Mouse (Mus musculus) forebrain, postnatal 0 days (tissue): ENCODE measurements around the gene Sdccag8. TPM values are rescaled to one million over a fixed set of nuclear protein-coding genes. Genes with fewer than 3 reads are reported as not detected.

ENCODE experiments used
- ATAC-seq: fragments of 200-750 bp; cut with Nextera tagmentation; 2 replicates; pipeline ENCODE4 v1.8.0; 2017; ENCODE audit warnings: mild to moderate bottlenecking, moderate library complexity
- DNase-seq: peaks from one replicate; pipeline ENCODE4 v3.0.0-alpha.2; 2015
- H3K27ac ChIP-seq: fragments of 300-500 bp; sonication (generic); 2 replicates; pipeline ENCODE4 v1.5.1; 2014; ENCODE audit warnings: low read depth, mild to moderate bottlenecking, antibody characterized with exemption, low read length, moderate library complexity, mixed read lengths
- H3K27me3 ChIP-seq: fragments of 300-500 bp; sonication (generic); 2 replicates; pipeline ENCODE4 v1.6.1; 2014; ENCODE audit warnings: mild to moderate bottlenecking, low read length, mixed read lengths; ENCODE audit not compliant: insufficient read depth
- H3K36me3 ChIP-seq: fragments of 300-500 bp; sonication (generic); 2 replicates; pipeline ENCODE4 v1.6.1; 2014; ENCODE audit warnings: mild to moderate bottlenecking, moderate library complexity; ENCODE audit not compliant: insufficient read depth
- H3K4me1 ChIP-seq: fragments of 300-500 bp; sonication (generic); 2 replicates; pipeline ENCODE4 v1.6.1; 2014; ENCODE audit warnings: antibody characterized with exemption; ENCODE audit not compliant: insufficient read depth
- H3K4me2 ChIP-seq: fragments of 300-500 bp; sonication (generic); 2 replicates; pipeline ENCODE4 v1.6.1; 2014; ENCODE audit warnings: low read depth, mild to moderate bottlenecking, moderate library complexity
- H3K4me3 ChIP-seq: fragments of 300-500 bp; sonication (generic); 2 replicates; pipeline ENCODE4 v1.5.1; 2014; ENCODE audit warnings: low read depth, low read length, mixed read lengths
- H3K9ac ChIP-seq: fragments of 300-500 bp; sonication (generic); 2 replicates; pipeline ENCODE4 v1.6.1; 2014; ENCODE audit warnings: mild to moderate bottlenecking
- H3K9me3 ChIP-seq: fragments of 300-500 bp; sonication (generic); 2 replicates; pipeline ENCODE4 v1.6.1; 2016; ENCODE audit warnings: low read length
- CTCF ChIP-seq: sonication (generic); IDR thresholded peaks from 2 replicates; pipeline ENCODE4 v1.5.1; 2016; ENCODE audit warnings: antibody characterized with exemption, control low read depth, low read depth
- WGBS: fragments of 180-500 bp; shearing (Covaris S2); extraction: QIAGEN DNeasy Blood & Tissue Kit; methylation state at CpG from one replicate; pipeline ENCODE4 v1.1.7; 2014; 5-methylcytosine and 5-hydroxymethylcytosine counted together
- polyA plus RNA-seq: library from polyadenylated mRNA; unstranded; fragments of >200 nt; fragmentation: Nextera tagmentation; extraction: Ambion mirVana; gene quantifications from 2 replicates; pipeline ENCODE4 v1.2.1, GENCODE M21; 2015
- total RNA-seq: library from RNA; depleted of rRNA; stranded (reverse); fragments of >200 nt; gene quantifications from 2 replicates; pipeline ENCODE4 v1.2.3, GENCODE M21; 2014

Gene Sdccag8
- total and polyA plus RNA-seq, 2 experiments from 2014 or later, result 14.0 to 32.8 TPM

GRCm38 (mm10) chr1:176949320-176949719 lies 134.9 kb downstream of the Sdccag8 start:
- Histone ChIP-seq H3K4me3 (no peak overlapping the region), H3K9me3 (no peaks in the 10 kb centered on the region), H3K4me2 (no peak overlapping the region), H3K27me3 (no peaks in the 10 kb centered on the region), H3K4me1 (peaks cover 21% of the 10 kb centered on the region), H3K36me3 (no peaks in the 10 kb centered on the region), H3K9ac (no peak overlapping the region), H3K27ac (peak overlapping the region; percentile 80)
- ATAC-seq, result peak; percentile 5; the same call in 1 of the 2 replicates
- peak; percentile 63 for DNase-seq
- 60% methylated on average over 6 of the region's 6 CpGs for WGBS
- no peak for TF ChIP-seq CTCF

GRCm38 (mm10) chr1:176950061-176950460 lies 135.6 kb downstream of the Sdccag8 start:
- H3K27me3 ChIP-seq, result no peaks in the 10 kb centered on the region
- 87% methylated on average over 6 of the region's 6 CpGs for WGBS
- H3K4me1 ChIP-seq, result peaks cover 21% of the 10 kb centered on the region
- no peak overlapping the region for H3K4me3 ChIP-seq
- no peak overlapping the region for H3K9ac ChIP-seq
- H3K27ac ChIP-seq, result peak overlapping the region; percentile 80
- ATAC-seq (no peak), DNase-seq (no peak)
- no peak overlapping the region for H3K4me2 ChIP-seq
- no peaks in the 10 kb centered on the region for H3K9me3 ChIP-seq
- H3K36me3 ChIP-seq, result no peaks in the 10 kb centered on the region
- no peak for TF ChIP-seq CTCF

GRCm38 (mm10) chr1:176951836-176952235 lies 137.4 kb downstream of the Sdccag8 start:
- Histone ChIP-seq H3K36me3 (0 out of 2 replicates have a peak, but pooled peaks cover 3% of the 10 kb centered on the region), H3K4me1 (peaks cover 9% of the 10 kb centered on the region; the same call in 1 of the 2 replicates), H3K27ac (peak overlapping the region; percentile 83), H3K9me3 (no peaks in the 10 kb centered on the region), H3K27me3 (no peaks in the 10 kb centered on the region), H3K4me3 (no peak overlapping the region), H3K9ac (peak overlapping the region; percentile 22; the same call in 1 of the 2 replicates), H3K4me2 (no peak overlapping the region)
- no peak for TF ChIP-seq CTCF
- DNase-seq (no peak), ATAC-seq (no peak)
- 26% methylated on average over 7 of the region's 7 CpGs for WGBS

- WGBS, result 87% methylated on average over 2 of the region's 2 CpGs
Observed at GRCm38 (mm10) chr1:176958311-176958710, 143.9 kb downstream of the Sdccag8 start.

GRCm38 (mm10) chr1:176961716-176962115 lies 147.3 kb downstream of the Sdccag8 start:
- ATAC-seq (peak; percentile 75), DNase-seq (peak; percentile 40)
- H3K27me3 ChIP-seq, result no peaks in the 10 kb centered on the region
- H3K4me1 ChIP-seq, result 0 out of 2 replicates have a peak, but pooled peaks cover 3% of the 10 kb centered on the region
- H3K9me3 ChIP-seq, result no peaks in the 10 kb centered on the region
- TF ChIP-seq CTCF, result no peak
- WGBS, result 74% methylated on average over 10 of the region's 10 CpGs
- H3K4me2 ChIP-seq, result no peak overlapping the region
- no peak overlapping the region for H3K4me3 ChIP-seq
- H3K27ac ChIP-seq, result peak overlapping the region; percentile 59
- H3K36me3 ChIP-seq, result 0 out of 2 replicates have a peak, but pooled peaks cover 3% of the 10 kb centered on the region
- no peak overlapping the region for H3K9ac ChIP-seq

More at GRCm38 (mm10) chr1:176958311-176958710, 143.9 kb downstream of the Sdccag8 start:
- no peak overlapping the region for H3K27ac ChIP-seq
- H3K4me3 ChIP-seq, result no peak overlapping the region
- H3K27me3 ChIP-seq, result no peaks in the 10 kb centered on the region
- no peak overlapping the region for H3K4me2 ChIP-seq
- H3K4me1 ChIP-seq, result 0 out of 2 replicates have a peak, but pooled peaks cover 3% of the 10 kb centered on the region
- no peak overlapping the region for H3K9ac ChIP-seq
- no peaks in the 10 kb centered on the region for H3K9me3 ChIP-seq
- 0 out of 2 replicates have a peak, but pooled peaks cover 5% of the 10 kb centered on the region for H3K36me3 ChIP-seq
- TF ChIP-seq CTCF, result no peak
- ATAC-seq (no peak), DNase-seq (no peak)

GRCm38 (mm10) chr1:176962894-176963293 lies 148.4 kb downstream of the Sdccag8 start:
- no peak overlapping the region for H3K9ac ChIP-seq
- no peak for TF ChIP-seq CTCF
- no peak for DNase-seq
- no peaks in the 10 kb centered on the region for H3K36me3 ChIP-seq
- H3K4me1 ChIP-seq, result 0 out of 2 replicates have a peak, but pooled peaks cover 3% of the 10 kb centered on the region
- no peaks in the 10 kb centered on the region for H3K9me3 ChIP-seq
- ATAC-seq, result no peak
- H3K27me3 ChIP-seq, result no peaks in the 10 kb centered on the region
- 54% methylated on average over 5 of the region's 5 CpGs for WGBS
- no peak overlapping the region for H3K4me2 ChIP-seq
- peak overlapping the region; percentile 45; the same call in 1 of the 2 replicates for H3K27ac ChIP-seq
- H3K4me3 ChIP-seq, result no peak overlapping the region

- no peaks in the 10 kb centered on the region for H3K9me3 ChIP-seq
- no peak for TF ChIP-seq CTCF
- H3K9ac ChIP-seq, result no peak overlapping the region
- H3K27ac ChIP-seq, result no peak overlapping the region
- WGBS, result 89% methylated on average over 3 of the region's 3 CpGs
- no peak overlapping the region for H3K4me2 ChIP-seq
- ATAC-seq, result no peak
- DNase-seq, result no peak
- 0 out of 2 replicates have a peak, but pooled peaks cover 3% of the 10 kb centered on the region for H3K4me1 ChIP-seq
- no peaks in the 10 kb centered on the region for H3K36me3 ChIP-seq
- no peak overlapping the region for H3K4me3 ChIP-seq
- H3K27me3 ChIP-seq, result no peaks in the 10 kb centered on the region
Observed at GRCm38 (mm10) chr1:176967299-176967698, 152.8 kb downstream of the Sdccag8 start.
